Mouse (Mus musculus): ENCODE measurements around the gene Ankrd42.

Ankrd42 gene

GRCm38 (mm10) chr7:92566775-92567174 is 70.2 kb downstream of the Ankrd42 start:
- peak; percentile 52 for DNase-seq (ENCODE audit: low read depth, low spot score)

- DNase-seq (ENCODE audit: low read depth, low spot score) = peak; percentile 99
These were observed 75.7 kb downstream of the Ankrd42 start, which contains the start of gene Ccdc90b for GRCm38 (mm10) chr7:92560986-92561876. Gene Ccdc90b (plus strand): TSS chr7:92561149.

DNA sequence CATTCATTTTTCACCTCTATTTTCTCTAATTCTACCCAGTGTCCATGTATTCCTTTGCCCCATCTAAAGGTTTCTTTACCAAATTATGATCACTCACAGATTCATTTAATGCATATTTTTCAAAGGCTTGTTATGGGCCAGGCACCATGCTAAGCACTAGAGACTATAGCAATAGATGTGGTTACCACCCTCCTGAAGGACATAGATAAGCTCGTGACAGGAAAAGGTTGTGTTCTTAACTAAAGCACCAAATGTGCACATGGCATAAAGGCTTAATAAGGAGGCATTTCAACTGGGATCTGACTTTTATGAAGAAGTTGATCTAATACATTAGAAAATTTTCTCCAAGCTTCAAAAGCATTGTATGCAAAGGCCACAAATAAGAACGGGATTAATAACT is 78.2 kb downstream of the Ankrd42 start:
- no peak for DNase-seq (ENCODE audit: low read depth, low spot score)

DNA sequence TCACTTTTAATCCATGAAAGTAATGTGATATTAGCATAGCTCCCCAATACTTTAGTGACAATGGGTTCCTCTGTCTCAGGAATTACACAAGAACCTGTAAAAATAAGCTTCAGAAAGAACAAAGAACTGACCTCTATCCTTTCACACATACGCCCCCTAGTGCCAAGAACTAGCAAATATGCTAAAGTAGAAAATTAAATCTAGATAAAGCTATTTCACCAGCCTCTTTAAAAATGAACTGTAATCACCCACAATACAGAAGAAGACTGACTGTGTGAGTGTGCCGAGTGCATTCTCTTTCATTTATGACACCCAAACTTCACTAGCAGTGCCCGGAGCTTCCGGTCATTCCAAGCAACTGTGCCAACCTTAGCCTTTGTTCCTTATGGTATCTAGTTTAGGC is 86.0 kb downstream of the Ankrd42 start:
- DNase-seq (ENCODE audit: low read depth, low spot score) = peak; percentile 69

GRCm38 (mm10) chr7:92550248-92550989 is 86.5 kb downstream of the Ankrd42 start:
- no peak for DNase-seq (ENCODE audit: low read depth, low spot score)

DNA sequence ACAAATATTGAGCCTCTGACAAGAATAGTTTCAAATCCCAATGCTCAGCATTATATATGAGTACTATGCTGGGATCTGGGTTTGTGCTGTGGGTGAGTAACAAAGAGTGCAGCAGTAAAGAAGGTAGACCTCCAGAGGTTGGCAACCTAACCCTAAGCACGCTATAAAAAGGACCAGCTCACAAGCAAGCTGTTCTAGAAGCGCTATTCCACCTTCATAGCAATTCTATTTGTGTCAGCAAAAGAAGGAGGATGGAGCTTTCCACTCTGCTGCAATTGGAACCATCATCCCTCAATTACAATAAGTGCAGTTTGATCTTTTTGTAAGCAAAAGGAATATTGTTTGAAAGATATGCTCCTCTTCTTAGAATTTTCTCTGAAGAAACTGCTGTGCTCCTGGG is 90.2 kb downstream of the Ankrd42 start:
- peak; percentile 54 for DNase-seq (ENCODE audit: low read depth, low spot score)

DNA sequence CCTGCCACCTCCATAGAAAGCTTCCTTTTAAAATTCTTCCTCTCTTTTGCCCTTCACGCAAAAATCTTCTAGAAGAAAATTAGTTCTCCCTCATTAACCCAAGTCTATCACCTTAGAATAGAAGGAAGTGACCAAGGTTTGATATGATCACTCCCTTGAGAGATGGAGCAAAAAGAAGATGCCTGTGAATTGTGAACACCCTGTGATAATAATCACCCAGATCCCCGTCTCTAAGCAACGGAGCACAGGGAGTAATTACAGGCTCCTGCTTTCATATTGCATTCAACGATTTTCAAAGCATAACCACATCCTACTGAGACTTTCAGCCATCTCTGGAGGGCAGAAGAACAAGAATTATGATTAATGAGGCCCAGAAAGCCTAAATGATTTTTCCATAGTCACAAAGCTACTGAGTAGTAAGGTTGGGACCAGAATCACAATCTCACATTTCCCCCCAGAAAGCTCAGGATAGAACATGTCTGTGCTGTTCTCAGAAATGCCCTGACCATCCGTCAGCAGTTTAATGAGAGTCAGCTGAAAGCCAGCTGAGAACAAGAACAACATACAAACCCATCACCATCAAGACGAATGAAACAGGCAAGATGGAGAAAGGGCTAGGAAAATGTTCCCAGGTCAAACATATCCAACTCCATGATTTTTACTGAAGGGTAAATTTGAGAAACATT is 104.4 kb downstream of the Ankrd42 start:
- peak; percentile 69 for DNase-seq (ENCODE audit: low read depth, low spot score)

Data from brain, adult 2 months (tissue).